In genomic region chr14:73947316-73947715, GRCm38 (mm10) we compare ENCODE assay signal across 15 mouse cellular contexts.
"Had no signal": no experiment of that assay in that cellular context is flagged by ENCODE, and none has a peak within 500 bp of the region (broad histone marks: within the 10 kb centered on the region; RNA-seq: fewer than 3 reads in every experiment).

No protein-coding gene starts in this region.

- H3K27me3 ChIP-seq: neural tube, embryonic 15.5 days; stomach, embryonic 15.5 days had no signal

- H3K4me1 ChIP-seq: neural tube, embryonic 15.5 days; stomach, embryonic 15.5 days had no signal

- H3K4me2 ChIP-seq: neural tube, embryonic 15.5 days; stomach, embryonic 15.5 days had no signal

- H3K36me3 ChIP-seq: neural tube, embryonic 15.5 days; stomach, embryonic 15.5 days had no signal

- H3K9ac ChIP-seq: neural tube, embryonic 15.5 days; stomach, embryonic 15.5 days had no signal

- DNase-seq: retina, postnatal 1 day; right cerebral cortex, adult 18-20 months; right cerebral cortex, postnatal 14 days; right cerebral cortex, postnatal 25 days; right cerebral cortex, postnatal 4 days; spleen, adult 18-20 months; thymus, adult 18-20 months; thymus, adult 2 months; thymus, postnatal 14 days; thymus, postnatal 25 days; thymus, postnatal 36 days; thymus, postnatal 4 days had no signal

- H3K4me3 ChIP-seq: neural tube, embryonic 15.5 days; stomach, embryonic 15.5 days had no signal

- H3K27ac ChIP-seq: neural tube, embryonic 15.5 days; stomach, embryonic 15.5 days; stomach, postnatal 0 days had no signal

- H3K9me3 ChIP-seq: neural tube, embryonic 15.5 days; stomach, embryonic 15.5 days had no signal
